Mouse (Mus musculus) liver, postnatal 0 days (tissue): ENCODE results near the gene Glo1. TPM values are rescaled to one million over a fixed set of nuclear protein-coding genes. Genes with fewer than 3 reads are reported as not detected.

Experiments used
- ATAC-seq: fragments of 200-750 bp; cut with Nextera tagmentation; 2 replicates; pipeline ENCODE4 v1.8.0; 2017; ENCODE audit warnings: mild to moderate bottlenecking, moderate library complexity
- DNase-seq: peaks from one replicate; pipeline ENCODE4 v3.0.0-alpha.2; 2016
- H3K27ac ChIP-seq: fragments of 300-500 bp; sonication (generic); 2 replicates; pipeline ENCODE4 v1.5.1; 2014; ENCODE audit warnings: antibody characterized with exemption, moderate library complexity, mild to moderate bottlenecking, low read depth
- H3K27me3 ChIP-seq: fragments of 300-500 bp; sonication (generic); 2 replicates; pipeline ENCODE4 v1.6.1; 2014; ENCODE audit warnings: low read length, control low read depth, mixed read lengths; ENCODE audit not compliant: insufficient read depth
- H3K36me3 ChIP-seq: fragments of 300-500 bp; sonication (generic); replicated peaks from 2 replicates; pipeline ENCODE4 v1.6.1; 2014; ENCODE audit warnings: mild to moderate bottlenecking, control low read depth, low read length, moderate library complexity, mixed read lengths; ENCODE audit not compliant: insufficient read depth
- H3K4me1 ChIP-seq: fragments of 300-500 bp; sonication (generic); 2 replicates; pipeline ENCODE4 v1.6.1; 2014; ENCODE audit warnings: antibody characterized with exemption, mild to moderate bottlenecking, control low read depth; ENCODE audit not compliant: insufficient read depth
- H3K4me2 ChIP-seq: fragments of 300-500 bp; sonication (generic); 2 replicates; pipeline ENCODE4 v1.6.1; 2014; ENCODE audit warnings: low read depth, mild to moderate bottlenecking, low read length, moderate library complexity, mixed read lengths
- H3K4me3 ChIP-seq: fragments of 300-500 bp; sonication (generic); 2 replicates; pipeline ENCODE4 v1.5.1; 2014; ENCODE audit warnings: low read depth, low read length
- H3K9ac ChIP-seq: fragments of 300-500 bp; sonication (generic); replicated peaks from 2 replicates; pipeline ENCODE4 v1.6.1; 2014; ENCODE audit warnings: mild to moderate bottlenecking, moderate library complexity
- H3K9me3 ChIP-seq: fragments of 300-500 bp; sonication (generic); 2 replicates; pipeline ENCODE4 v1.6.1; 2016; ENCODE audit warnings: mild to moderate bottlenecking, control low read depth, low read length, mixed read lengths
- CTCF ChIP-seq: sonication (generic); IDR thresholded peaks from 2 replicates; pipeline ENCODE4 v1.5.1; 2016; ENCODE audit warnings: antibody characterized with exemption, low read depth
- EP300 ChIP-seq: IDR thresholded peaks from 2 replicates; pipeline ENCODE4 v1.6.1; 2016; ENCODE audit warnings: antibody characterized with exemption, low read depth, mild to moderate bottlenecking
- WGBS: fragments of 180-500 bp; shearing (Covaris S2); extraction: QIAGEN DNeasy Blood & Tissue Kit; methylation state at CpG from one replicate; pipeline ENCODE4 v1.1.7; 2014; ENCODE audit not compliant: insufficient replicate concordance; 5-methylcytosine and 5-hydroxymethylcytosine counted together
- polyA plus RNA-seq: library from polyadenylated mRNA; unstranded; fragments of >200 nt; fragmentation: Nextera tagmentation; extraction: Ambion mirVana; gene quantifications from 2 replicates; pipeline ENCODE4 v1.2.1, GENCODE M21; 2015

Glo1 gene
- polyA plus RNA-seq, 1 experiment from 2014 or later, result 220 TPM

DNA sequence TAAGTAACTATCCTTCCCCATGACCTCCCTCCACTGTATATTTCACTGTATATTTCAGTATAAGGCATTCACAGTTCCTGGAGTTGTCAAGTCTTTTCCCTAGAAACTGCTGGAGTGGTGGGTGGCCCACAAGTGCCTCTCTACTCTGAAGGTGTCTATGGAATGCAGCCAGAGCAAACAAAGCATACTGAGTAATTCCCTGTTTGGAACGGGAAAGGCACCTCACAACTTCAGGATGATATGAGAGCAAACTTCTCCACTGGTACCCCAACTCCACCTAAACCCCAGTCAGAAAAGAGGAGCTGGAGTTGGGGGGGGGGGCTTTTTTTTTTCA is 75.9 kb downstream of the Glo1 start:
- Histone ChIP-seq H3K4me3 (no peak overlapping the region), H3K27me3 (no peaks in the 10 kb centered on the region), H3K27ac (no peak overlapping the region), H3K4me1 (peaks cover 14% of the 10 kb centered on the region), H3K4me2 (no peak overlapping the region), H3K9me3 (no peaks in the 10 kb centered on the region), H3K9ac (no peak overlapping the region), H3K36me3 (no peaks in the 10 kb centered on the region)
- ATAC-seq (no peak), DNase-seq (no peak)
- TF ChIP-seq EP300 (no peak), CTCF (no peak)
- WGBS, result 48% methylated on average over 1 of the region's 1 CpGs

GRCm38 (mm10) chr17:30549899-30550773 is 76.5 kb downstream of the Glo1 start:
- DNase-seq (no peak), ATAC-seq (peak; percentile 64; the same call in 1 of the 2 replicates)
- no peak for TF ChIP-seq EP300
- no peak for TF ChIP-seq CTCF
- no peak overlapping the region for H3K27ac ChIP-seq
- H3K4me3 ChIP-seq, result no peak overlapping the region
- WGBS, result 54% methylated on average over 9 of the region's 9 CpGs
- no peaks in the 10 kb centered on the region for H3K9me3 ChIP-seq
- H3K9ac ChIP-seq, result no peak overlapping the region
- no peaks in the 10 kb centered on the region for H3K27me3 ChIP-seq
- H3K4me1 ChIP-seq, result peaks cover 14% of the 10 kb centered on the region
- no peaks in the 10 kb centered on the region for H3K36me3 ChIP-seq
- H3K4me2 ChIP-seq, result no peak overlapping the region

DNA sequence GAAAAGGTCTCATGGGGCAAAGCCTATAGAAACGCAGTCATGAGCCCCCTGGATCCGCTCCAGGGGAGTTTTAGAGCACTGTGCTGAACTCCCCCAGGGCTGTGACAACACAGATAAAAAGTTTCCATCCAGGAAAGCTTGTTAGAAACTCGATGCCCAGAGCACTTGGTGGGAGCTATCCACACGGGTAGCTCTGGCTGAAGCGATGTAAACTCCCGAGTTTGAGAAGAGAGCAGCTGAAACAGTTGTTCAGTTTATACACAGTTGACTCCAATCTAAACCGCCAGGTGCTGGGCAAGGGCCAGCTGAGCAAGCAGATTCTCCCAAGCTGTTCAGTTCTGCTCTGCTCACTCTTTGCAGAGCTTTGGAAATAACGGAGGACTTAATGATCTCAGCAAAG is 87.6 kb downstream of the Glo1 start:
- Histone ChIP-seq H3K4me2 (no peak overlapping the region), H3K9me3 (no peaks in the 10 kb centered on the region), H3K27me3 (no peaks in the 10 kb centered on the region), H3K27ac (no peak overlapping the region), H3K36me3 (no peaks in the 10 kb centered on the region), H3K9ac (no peak overlapping the region), H3K4me1 (no peaks in the 10 kb centered on the region), H3K4me3 (no peak overlapping the region)
- WGBS, result 46% methylated on average over 8 of the region's 8 CpGs
- ATAC-seq (no peak), DNase-seq (no peak)
- TF ChIP-seq CTCF, result no peak
- no peak for TF ChIP-seq EP300

DNA sequence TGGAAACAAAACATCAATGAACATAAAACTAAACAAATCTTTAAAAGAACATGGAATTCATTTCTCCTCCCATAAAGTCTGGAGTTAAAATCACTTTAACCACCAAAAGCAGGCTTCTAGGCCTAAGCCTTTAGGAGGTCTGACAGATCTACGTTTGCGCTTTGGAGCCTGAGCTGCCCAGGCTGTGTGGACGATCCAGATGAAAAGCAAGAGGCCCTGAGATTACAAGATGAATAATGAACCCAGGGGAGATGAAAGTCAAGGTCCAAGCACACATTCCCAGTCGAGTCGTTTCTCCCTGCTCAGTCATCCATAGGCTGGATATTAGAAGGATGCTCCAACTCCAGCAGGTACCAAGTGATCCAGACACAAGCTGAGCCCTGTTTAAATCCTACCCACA is 90.0 kb downstream of the Glo1 start:
- TF ChIP-seq CTCF (no peak), EP300 (no peak)
- no peak for ATAC-seq

More for the DNA sequence above, 90.0 kb downstream of the Glo1 start:
- Histone ChIP-seq H3K4me2 (no peak overlapping the region), H3K27me3 (no peaks in the 10 kb centered on the region), H3K9me3 (no peaks in the 10 kb centered on the region), H3K36me3 (no peaks in the 10 kb centered on the region), H3K4me1 (no peaks in the 10 kb centered on the region), H3K9ac (no peak overlapping the region), H3K27ac (no peak overlapping the region), H3K4me3 (no peak overlapping the region)
- no peak for DNase-seq
- 82% methylated on average over 5 of the region's 5 CpGs for WGBS

Other genes starting within 250 kb of the Glo1 start
- gene Btbd9, start 50.4 kb downstream of the Glo1 start, polyA plus RNA-seq, result 16.5 and 17.2 TPM in 2 replicates
- gene Dnah8, start 2.5 kb downstream of the Glo1 start, polyA plus RNA-seq, result 0.63 and 0.64 TPM in 2 replicates